Mouse (Mus musculus): ENCODE results near the gene Tdgf1. TPM values are rescaled to one million over a fixed set of nuclear protein-coding genes. Genes with fewer than 3 reads are reported as not detected.

Gene Tdgf1
- total and polyA plus RNA-seq, 2 experiments from 2014 or later: not detected

DNA sequence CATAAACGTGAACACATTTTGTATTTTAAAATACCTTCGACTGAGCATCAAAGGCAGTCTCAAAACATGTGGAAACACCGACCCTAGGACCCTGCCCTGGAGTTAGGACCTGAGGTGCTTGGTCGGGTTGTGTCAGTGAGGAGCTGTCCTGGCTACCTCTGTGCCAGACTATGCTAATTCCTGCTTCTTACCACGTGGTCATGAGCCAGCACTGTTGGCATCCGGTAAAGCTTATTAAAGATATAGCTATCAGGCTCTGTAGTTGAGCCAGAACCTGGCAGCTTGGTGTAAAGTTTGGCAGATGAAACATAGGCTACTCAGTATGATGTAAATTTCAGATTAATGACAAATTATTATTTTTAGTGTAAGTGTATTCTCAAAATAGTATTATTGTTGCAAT lies 6.4 kb upstream of the Tdgf1 start:
- ATAC-seq (ENCODE audit: low FRiP score): no peak
- H3K4me1 ChIP-seq (ENCODE audit: insufficient read depth, low read length): no peaks in the 10 kb centered on the region
- 56% methylated on average over 6 of the region's 6 CpGs for WGBS
- no peak overlapping the region for H3K4me3 ChIP-seq (ENCODE audit: low read depth, low read length)
- no peaks in the 10 kb centered on the region for H3K27me3 ChIP-seq (ENCODE audit: insufficient read depth, low read length)
- H3K9me3 ChIP-seq (ENCODE audit: low read length): no peaks in the 10 kb centered on the region
- 0 out of 2 replicates have a peak overlapping the region, but pooled peaks have one; percentile 4 for H3K9ac ChIP-seq (replicated peaks; ENCODE audit: low read length, poor library complexity, severe bottlenecking)
- no peak overlapping the region for H3K4me2 ChIP-seq (ENCODE audit: low read depth, low read length, poor library complexity, severe bottlenecking)
- H3K36me3 ChIP-seq (ENCODE audit: insufficient read depth, low read length): no peaks in the 10 kb centered on the region
- no peak overlapping the region for H3K27ac ChIP-seq (ENCODE audit: low read depth, low read length)
- TF ChIP-seq CTCF (IDR thresholded peaks at IDR 0.05): no peak
- no peak for DNase-seq (ENCODE audit: low spot score)

DNA sequence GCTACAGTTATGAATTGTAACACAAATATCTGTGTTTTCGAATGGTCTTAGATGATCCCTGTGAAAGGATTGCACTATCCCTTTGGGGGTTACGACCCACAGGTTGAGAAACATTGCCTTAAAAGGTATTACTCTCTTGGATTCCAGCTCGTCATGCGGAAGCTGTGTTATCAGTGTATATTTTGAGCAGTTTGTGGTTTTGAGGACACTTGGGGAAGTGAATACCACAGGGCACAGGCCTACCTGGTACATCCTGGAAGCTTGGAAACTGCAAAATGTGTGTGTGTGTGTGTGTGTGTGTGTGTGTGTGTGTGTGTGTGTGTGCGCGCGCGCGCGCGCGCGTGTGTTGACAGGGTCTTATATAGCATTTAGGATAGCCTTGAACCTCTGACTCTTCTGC lies 5.9 kb upstream of the Tdgf1 start:
- Histone ChIP-seq H3K4me2 (ENCODE audit: low read depth, low read length, poor library complexity, severe bottlenecking) (no peak overlapping the region), H3K27ac (ENCODE audit: low read depth, low read length) (no peak overlapping the region), H3K4me1 (ENCODE audit: insufficient read depth, low read length) (no peaks in the 10 kb centered on the region), H3K9me3 (ENCODE audit: low read length) (no peaks in the 10 kb centered on the region), H3K36me3 (ENCODE audit: insufficient read depth, low read length) (no peaks in the 10 kb centered on the region), H3K4me3 (ENCODE audit: low read depth, low read length) (no peak overlapping the region), H3K9ac (replicated peaks; ENCODE audit: low read length, poor library complexity, severe bottlenecking) (no peak overlapping the region), H3K27me3 (ENCODE audit: insufficient read depth, low read length) (no peaks in the 10 kb centered on the region)
- DNase-seq (ENCODE audit: low spot score): no peak
- 96% methylated on average over 13 of the region's 13 CpGs for WGBS
- TF ChIP-seq CTCF (IDR thresholded peaks at IDR 0.05): no peak
- no peak for ATAC-seq (ENCODE audit: low FRiP score)

DNA sequence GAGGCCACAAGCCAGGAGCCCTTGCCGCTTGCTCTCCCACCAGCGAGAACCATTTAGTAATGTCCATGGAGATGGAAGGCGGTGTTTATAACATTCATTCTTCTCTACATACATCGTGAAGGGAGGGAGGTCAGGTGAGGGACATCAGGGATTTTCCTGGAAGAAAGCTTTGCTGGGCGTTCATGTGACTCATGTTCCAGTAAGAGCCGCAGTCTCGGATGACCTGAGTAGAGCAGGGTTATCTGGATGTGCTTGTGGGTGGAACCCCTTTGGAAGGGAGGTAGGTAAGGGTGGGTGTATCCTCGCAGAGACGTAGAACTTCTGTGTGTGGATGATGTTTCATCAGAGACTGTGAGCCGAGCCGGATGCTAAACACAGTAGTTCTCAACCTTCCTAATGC lies 5.4 kb upstream of the Tdgf1 start, which contains the start of gene Lrrc2:
Gene Lrrc2, plus strand, starts transcription at position 149 of the 400 bp plus-strand sequence.
- H3K27me3 ChIP-seq (ENCODE audit: insufficient read depth, low read length): no peaks in the 10 kb centered on the region; the same call in 1 of the 2 replicates
- no peaks in the 10 kb centered on the region for H3K4me1 ChIP-seq (ENCODE audit: insufficient read depth, low read length)
- H3K9me3 ChIP-seq (ENCODE audit: low read length): no peaks in the 10 kb centered on the region
- 92% methylated on average over 11 of the region's 11 CpGs for WGBS
- TF ChIP-seq CTCF (IDR thresholded peaks at IDR 0.05): no peak
- ATAC-seq (ENCODE audit: low FRiP score) (no peak), DNase-seq (ENCODE audit: low spot score) (no peak)
- no peak within 1 kb of the TSS for H3K4me2 ChIP-seq (ENCODE audit: low read depth, low read length, poor library complexity, severe bottlenecking)
- H3K27ac ChIP-seq (ENCODE audit: low read depth, low read length): no peak within 1 kb of the TSS
- H3K36me3 ChIP-seq (ENCODE audit: insufficient read depth, low read length): no peaks in the 10 kb centered on the region
- H3K4me3 ChIP-seq (ENCODE audit: low read depth, low read length): no peak within 1 kb of the TSS
- H3K9ac ChIP-seq (replicated peaks; ENCODE audit: low read length, poor library complexity, severe bottlenecking): 0 out of 2 replicates have a peak within 1 kb of the TSS, but pooled peaks have one; percentile 4

DNA sequence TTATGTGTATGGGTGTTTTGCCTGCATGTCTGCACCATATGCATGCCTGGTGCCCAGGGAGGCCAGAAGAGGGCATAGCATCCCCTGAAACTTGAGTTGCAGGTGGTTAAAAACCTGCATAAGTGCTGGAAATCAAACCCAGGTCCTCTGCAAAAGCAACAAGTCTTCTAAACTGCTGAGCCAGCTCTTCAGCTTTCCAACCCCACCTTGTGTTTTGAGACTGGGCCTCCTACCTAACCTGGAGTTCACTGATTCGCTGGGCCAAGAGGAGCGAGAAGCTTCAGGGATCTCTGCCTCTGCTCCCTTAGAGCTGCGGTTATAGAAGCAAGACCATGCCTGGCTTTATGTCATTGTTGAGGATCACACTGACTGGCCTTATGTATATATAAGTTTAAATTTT lies 4.2 kb upstream of the Tdgf1 start:
- Histone ChIP-seq H3K27me3 (ENCODE audit: insufficient read depth, low read length) (peaks cover 9% of the 10 kb centered on the region; the same call in 1 of the 2 replicates), H3K4me1 (ENCODE audit: insufficient read depth, low read length) (no peaks in the 10 kb centered on the region), H3K9ac (replicated peaks; ENCODE audit: low read length, poor library complexity, severe bottlenecking) (no peak overlapping the region), H3K4me2 (ENCODE audit: low read depth, low read length, poor library complexity, severe bottlenecking) (no peak overlapping the region), H3K27ac (ENCODE audit: low read depth, low read length) (no peak overlapping the region), H3K4me3 (ENCODE audit: low read depth, low read length) (no peak overlapping the region), H3K9me3 (ENCODE audit: low read length) (no peaks in the 10 kb centered on the region), H3K36me3 (ENCODE audit: insufficient read depth, low read length) (no peaks in the 10 kb centered on the region)
- WGBS: 97% methylated on average over 3 of the region's 3 CpGs
- DNase-seq (ENCODE audit: low spot score) (no peak), ATAC-seq (ENCODE audit: low FRiP score) (no peak)
- TF ChIP-seq CTCF (IDR thresholded peaks at IDR 0.05): no peak

DNA sequence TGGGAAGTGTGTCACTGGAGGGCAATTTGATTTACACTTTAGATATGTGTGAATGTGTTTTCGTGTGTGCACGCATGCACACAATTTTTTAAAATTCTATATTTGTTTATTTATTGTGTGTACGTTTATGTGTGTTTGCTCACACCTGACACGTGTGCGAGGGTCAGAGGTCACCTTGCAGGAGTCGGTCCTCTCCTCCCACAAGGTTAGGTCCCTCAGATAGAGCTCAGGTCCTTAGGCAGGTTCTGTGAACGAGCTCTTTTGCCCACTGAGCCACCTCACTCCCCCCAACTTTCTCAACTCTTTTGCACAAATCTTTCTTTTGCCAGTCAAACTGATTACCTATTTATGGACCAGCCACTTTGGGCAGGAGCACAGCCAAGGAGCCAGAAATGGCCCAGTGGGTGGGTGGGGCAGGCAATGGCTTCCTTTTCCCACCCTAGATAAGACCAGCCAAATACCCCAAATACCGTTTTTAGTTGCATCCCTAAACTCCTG lies 2.9 kb upstream of the Tdgf1 start:
- WGBS: 66% methylated on average over 8 of the region's 8 CpGs
- ATAC-seq (ENCODE audit: low FRiP score): no peak
- Histone ChIP-seq H3K4me1 (ENCODE audit: insufficient read depth, low read length) (no peaks in the 10 kb centered on the region), H3K4me3 (ENCODE audit: low read depth, low read length) (no peak overlapping the region), H3K36me3 (ENCODE audit: insufficient read depth, low read length) (no peaks in the 10 kb centered on the region), H3K9me3 (ENCODE audit: low read length) (no peaks in the 10 kb centered on the region), H3K9ac (replicated peaks; ENCODE audit: low read length, poor library complexity, severe bottlenecking) (no peak overlapping the region), H3K27ac (ENCODE audit: low read depth, low read length) (no peak overlapping the region), H3K4me2 (ENCODE audit: low read depth, low read length, poor library complexity, severe bottlenecking) (no peak overlapping the region), H3K27me3 (ENCODE audit: insufficient read depth, low read length) (peaks cover 10% of the 10 kb centered on the region; the same call in 1 of the 2 replicates)
- DNase-seq (ENCODE audit: low spot score): no peak
- TF ChIP-seq CTCF (IDR thresholded peaks at IDR 0.05): no peak

DNA sequence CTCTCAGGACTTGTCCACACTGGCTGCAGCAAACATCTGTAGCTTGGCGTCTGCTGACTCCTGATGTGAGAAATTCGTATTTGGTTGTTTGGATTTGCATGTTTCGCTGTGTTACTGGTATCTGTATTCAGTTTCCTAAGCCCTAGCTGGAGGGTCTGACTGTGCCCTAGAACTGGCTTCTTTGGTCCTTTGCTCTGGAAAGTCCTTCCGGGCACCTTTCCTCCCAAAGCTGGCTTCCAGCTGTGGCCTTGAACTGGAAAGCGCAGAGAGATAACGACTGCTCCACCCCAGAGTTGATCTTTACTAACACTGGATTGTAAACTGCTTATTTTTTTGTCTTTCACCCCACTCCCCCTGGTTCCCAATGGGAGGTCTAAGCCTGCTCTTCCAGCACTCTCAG lies 1.9 kb upstream of the Tdgf1 start:
- ATAC-seq (ENCODE audit: low FRiP score): no peak
- H3K4me3 ChIP-seq (ENCODE audit: low read depth, low read length): no peak overlapping the region
- whole genome bisulfite sequencing: 45% methylated on average over 6 of the region's 6 CpGs

More for the DNA sequence above, 1.9 kb upstream of the Tdgf1 start:
- TF ChIP-seq CTCF (IDR thresholded peaks at IDR 0.05): no peak
- no peaks in the 10 kb centered on the region for H3K9me3 ChIP-seq (ENCODE audit: low read length)
- H3K36me3 ChIP-seq (ENCODE audit: insufficient read depth, low read length): no peaks in the 10 kb centered on the region
- no peaks in the 10 kb centered on the region for H3K4me1 ChIP-seq (ENCODE audit: insufficient read depth, low read length)
- peaks cover 10% of the 10 kb centered on the region; the same call in 1 of the 2 replicates for H3K27me3 ChIP-seq (ENCODE audit: insufficient read depth, low read length)
- DNase-seq (ENCODE audit: low spot score): no peak
- H3K27ac ChIP-seq (ENCODE audit: low read depth, low read length): no peak overlapping the region
- H3K9ac ChIP-seq (replicated peaks; ENCODE audit: low read length, poor library complexity, severe bottlenecking): no peak overlapping the region
- H3K4me2 ChIP-seq (ENCODE audit: low read depth, low read length, poor library complexity, severe bottlenecking): no peak overlapping the region
